In genomic region chr10:7323258-7323657, GRCm38 (mm10) we compare ENCODE assay signal across 12 mouse cellular contexts.
DNase-seq lines count a peak whose midpoint lies in the region; ATAC-seq lines count a peak whose summit lies in the region.
"Had no signal": no experiment of that assay in that cellular context is flagged by ENCODE, and none has a peak within 500 bp of the region (broad histone marks: within the 10 kb centered on the region; RNA-seq: fewer than 3 reads in every experiment).

No protein-coding gene starts in this region.

- no peak overlapping the region for H3K27ac ChIP-seq in heart, embryonic 11.5 days (ENCODE audit: low read depth, low read length)
- no peak overlapping the region for H3K27ac ChIP-seq in neural tube, embryonic 15.5 days (replicated peaks)
- H3K27ac ChIP-seq: limb, embryonic 13.5 days had no signal

- peak; percentile 22 for DNase-seq in heart, adult 8-10 months (ENCODE audit: low spot score)
- peak; percentile 88 for DNase-seq in brain, adult 2 months (ENCODE audit: low read depth, low spot score)
- peak; percentile 46 to 52 for DNase-seq in cerebellum, postnatal 10 days
- DNase-seq in kidney, postnatal 4 days, result peak; percentile 21 to 38
- no peak for DNase-seq in gastrocnemius, postnatal 25 days
- no peak for DNase-seq in testis, postnatal 14 days (ENCODE audit: low spot score)
- DNase-seq: layer of hippocampus, postnatal 36 days; thymus, adult 18-20 months had no signal

- no peak for ATAC-seq in heart, embryonic 11.5 days (replicated peaks; ENCODE audit: insufficient number of reproducible peaks, low FRiP score, low TSS enrichment)
- ATAC-seq in neural tube, embryonic 15.5 days (ENCODE audit: low FRiP score), result no peak

- H3K4me2 ChIP-seq in heart, embryonic 11.5 days, result no peak overlapping the region
- H3K4me2 ChIP-seq in neural tube, embryonic 15.5 days, result no peak overlapping the region
- H3K4me2 ChIP-seq: limb, embryonic 13.5 days had no signal

- 22% methylated on average over 3 of the region's 3 CpGs for WGBS in heart, embryonic 11.5 days (ENCODE audit: insufficient replicate concordance)
- 43% methylated on average over 3 of the region's 3 CpGs for WGBS in neural tube, embryonic 15.5 days

- no peaks in the 10 kb centered on the region for H3K4me1 ChIP-seq in heart, embryonic 11.5 days (ENCODE audit: control insufficient read depth, insufficient read depth, low read length)
- no peaks in the 10 kb centered on the region for H3K4me1 ChIP-seq in neural tube, embryonic 15.5 days
- H3K4me1 ChIP-seq: limb, embryonic 13.5 days had no signal

- no peaks in the 10 kb centered on the region for H3K9me3 ChIP-seq in heart, embryonic 11.5 days (replicated peaks; ENCODE audit: control insufficient read depth, low read length)
- no peaks in the 10 kb centered on the region for H3K9me3 ChIP-seq in neural tube, embryonic 15.5 days (replicated peaks)
- H3K9me3 ChIP-seq: limb, embryonic 13.5 days had no signal

- no peaks in the 10 kb centered on the region for H3K27me3 ChIP-seq in heart, embryonic 11.5 days (ENCODE audit: control insufficient read depth, insufficient read depth, low read length)
- no peaks in the 10 kb centered on the region for H3K27me3 ChIP-seq in neural tube, embryonic 15.5 days (replicated peaks)
- H3K27me3 ChIP-seq: limb, embryonic 13.5 days had no signal

- no peak overlapping the region for H3K9ac ChIP-seq in heart, embryonic 11.5 days (ENCODE audit: low read depth, low read length)
- H3K9ac ChIP-seq in neural tube, embryonic 15.5 days (replicated peaks), result no peak overlapping the region
- H3K9ac ChIP-seq: limb, embryonic 13.5 days had no signal

- no peaks in the 10 kb centered on the region for H3K36me3 ChIP-seq in heart, embryonic 11.5 days (ENCODE audit: control insufficient read depth, insufficient read depth, low read length)
- no peaks in the 10 kb centered on the region for H3K36me3 ChIP-seq in neural tube, embryonic 15.5 days
- H3K36me3 ChIP-seq: limb, embryonic 13.5 days had no signal

- no peak overlapping the region for H3K4me3 ChIP-seq in heart, embryonic 11.5 days (ENCODE audit: low read depth, low read length)
- no peak overlapping the region for H3K4me3 ChIP-seq in neural tube, embryonic 15.5 days (replicated peaks)
- H3K4me3 ChIP-seq: limb, embryonic 13.5 days; myocyte had no signal

Comparison
In these comparisons a context has a peak if more than half of its experiments do, and no peak if none do; other contexts are left out.
1. DNase-seq: peak in heart, adult 8-10 months (single experiment), brain, adult 2 months (single experiment), cerebellum, postnatal 10 days (2 of 2) and kidney, postnatal 4 days (2 of 2); none in gastrocnemius, postnatal 25 days (single experiment) and testis, postnatal 14 days (single experiment).